Mouse (Mus musculus) hindbrain, embryonic 13.5 days (tissue): ENCODE data around the gene Fastkd2. TPM values are rescaled to one million over a fixed set of nuclear protein-coding genes. Genes with fewer than 3 reads are reported as not detected.

Experiments
- ATAC-seq: fragments of 200-750 bp; cut with Nextera tagmentation; 2 replicates; pipeline ENCODE4 v1.8.0; 2017; ENCODE audit warnings: moderate TSS enrichment; ENCODE audit not compliant: low FRiP score
- H3K27ac ChIP-seq: fragments of 300-500 bp; sonication (generic); 2 replicates; pipeline ENCODE4 v1.5.1; 2015; ENCODE audit warnings: inconsistent platforms, mild to moderate bottlenecking, moderate library complexity
- H3K27me3 ChIP-seq: fragments of 300-500 bp; sonication (generic); 2 replicates; pipeline ENCODE4 v1.6.1; 2015; ENCODE audit warnings: mild to moderate bottlenecking, inconsistent platforms
- H3K36me3 ChIP-seq: fragments of 300-500 bp; sonication (generic); 2 replicates; pipeline ENCODE4 v1.6.1; 2015; ENCODE audit warnings: mild to moderate bottlenecking, inconsistent platforms
- H3K4me1 ChIP-seq: fragments of 300-500 bp; sonication (generic); replicated peaks from 2 replicates; pipeline ENCODE4 v1.6.1; 2015; ENCODE audit warnings: inconsistent platforms
- H3K4me2 ChIP-seq: fragments of 300-500 bp; sonication (generic); 2 replicates; pipeline ENCODE4 v1.6.1; 2015; ENCODE audit warnings: inconsistent platforms, mild to moderate bottlenecking, moderate library complexity
- H3K4me3 ChIP-seq: fragments of 300-500 bp; sonication (generic); 2 replicates; pipeline ENCODE4 v1.5.1; 2015; ENCODE audit warnings: mild to moderate bottlenecking, inconsistent platforms
- H3K9ac ChIP-seq: fragments of 300-500 bp; sonication (generic); 2 replicates; pipeline ENCODE4 v1.6.1; 2015; ENCODE audit warnings: mild to moderate bottlenecking, inconsistent platforms
- H3K9me3 ChIP-seq: fragments of 300-500 bp; sonication (generic); 2 replicates; pipeline ENCODE4 v1.6.1; 2016; ENCODE audit warnings: inconsistent platforms
- WGBS: fragments of 180-500 bp; shearing (Covaris S2); methylation state at CpG from one replicate; pipeline ENCODE4 v1.1.7; 2015; 5-methylcytosine and 5-hydroxymethylcytosine counted together
- polyA plus RNA-seq: library from polyadenylated mRNA; unstranded; fragments of >200 nt; fragmentation: Nextera tagmentation; extraction: Ambion mirVana; gene quantifications from 2 replicates; pipeline ENCODE4 v1.2.1, GENCODE M21; 2015

Fastkd2 gene
- polyA plus RNA-seq, 1 experiment from 2014 or later = 38.5 TPM

- Histone ChIP-seq H3K27ac (no peak overlapping the region), H3K4me2 (no peak overlapping the region), H3K9ac (no peak overlapping the region), H3K4me3 (no peak overlapping the region), H3K4me1 (peaks cover 34% of the 10 kb centered on the region), H3K27me3 (no peaks in the 10 kb centered on the region), H3K36me3 (no peaks in the 10 kb centered on the region), H3K9me3 (0 out of 2 replicates have a peak, but pooled peaks cover 9% of the 10 kb centered on the region)
- WGBS = 57% methylated on average over 7 of the region's 7 CpGs
- no peak for ATAC-seq
These were observed 39.9 kb downstream of the Fastkd2 start for GRCm38 (mm10) chr1:63770309-63770708.

- ATAC-seq = no peak
- Histone ChIP-seq H3K36me3 (no peaks in the 10 kb centered on the region), H3K9ac (no peak overlapping the region), H3K9me3 (0 out of 2 replicates have a peak, but pooled peaks cover 9% of the 10 kb centered on the region), H3K4me3 (no peak overlapping the region), H3K4me1 (no peaks in the 10 kb centered on the region), H3K27me3 (no peaks in the 10 kb centered on the region), H3K4me2 (no peak overlapping the region), H3K27ac (no peak overlapping the region)
- WGBS = 52% methylated on average over 1 of the region's 1 CpGs
These were observed 46.0 kb downstream of the Fastkd2 start for GRCm38 (mm10) chr1:63776396-63776795.

GRCm38 (mm10) chr1:63776902-63777630 lies 46.7 kb downstream of the Fastkd2 start:
- no peak overlapping the region for H3K9ac ChIP-seq
- no peak overlapping the region for H3K4me3 ChIP-seq
- H3K27ac ChIP-seq = no peak overlapping the region
- no peak for ATAC-seq
- no peaks in the 10 kb centered on the region for H3K4me1 ChIP-seq
- H3K36me3 ChIP-seq = no peaks in the 10 kb centered on the region
- WGBS = 59% methylated on average over 4 of the region's 4 CpGs
- H3K9me3 ChIP-seq = 0 out of 2 replicates have a peak, but pooled peaks cover 9% of the 10 kb centered on the region
- H3K4me2 ChIP-seq = no peak overlapping the region
- H3K27me3 ChIP-seq = no peaks in the 10 kb centered on the region

GRCm38 (mm10) chr1:63794326-63794725 lies 63.9 kb downstream of the Fastkd2 start:
- Histone ChIP-seq H3K27ac (no peak overlapping the region), H3K9ac (no peak overlapping the region), H3K4me2 (no peak overlapping the region), H3K36me3 (no peaks in the 10 kb centered on the region), H3K27me3 (no peaks in the 10 kb centered on the region), H3K4me3 (no peak overlapping the region), H3K9me3 (no peaks in the 10 kb centered on the region), H3K4me1 (no peaks in the 10 kb centered on the region)
- ATAC-seq = no peak

Other genes with a start within 250 kb of the Fastkd2 start
- 0.18 TPM in 1 of 2 replicates, not detected in the other for gene Gm39653, start 114.6 kb upstream of the Fastkd2 start, polyA plus RNA-seq
- 0.12 and 0.18 TPM in 2 replicates for gene Dytn, start 43.7 kb upstream of the Fastkd2 start, polyA plus RNA-seq
- 0.48 and 0.87 TPM in 2 replicates for gene Mdh1b, start 296 bp upstream of the Fastkd2 start, polyA plus RNA-seq
- gene 4933402D24Rik, start 38.7 kb downstream of the Fastkd2 start, polyA plus RNA-seq = 0.27 and 0.39 TPM in 2 replicates